Mouse (Mus musculus): ENCODE measurements around the gene Ahdc1.

The Ahdc1 gene

DNA sequence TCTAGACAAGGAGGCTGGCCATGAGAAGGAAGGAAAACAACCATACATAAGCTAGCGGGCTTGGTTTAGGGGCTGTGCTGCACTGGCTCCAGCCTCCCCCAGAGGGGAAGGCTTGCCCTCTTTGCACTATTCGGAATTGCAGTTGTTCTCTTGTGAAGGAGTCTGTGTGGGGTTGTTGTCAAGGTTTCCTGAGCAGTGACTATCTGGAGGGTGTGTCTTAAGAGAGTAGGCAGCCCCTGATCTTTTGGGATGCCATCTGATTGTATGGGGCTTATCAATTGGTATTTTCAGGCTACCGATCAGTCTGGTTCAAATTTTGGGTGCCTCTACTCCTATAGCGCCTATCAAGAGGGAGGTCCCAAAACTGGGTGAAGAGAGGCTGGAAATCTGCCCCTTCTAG lies 31.2 kb downstream of the Ahdc1 start:
- DNase-seq, result no peak

- peak; percentile 63 for DNase-seq
Measured at GRCm38 (mm10) chr4:133042651-133043635, 31.9 kb downstream of the Ahdc1 start.

GRCm38 (mm10) chr4:133043798-133044646 lies 33.0 kb downstream of the Ahdc1 start:
- no peak for DNase-seq

DNA sequence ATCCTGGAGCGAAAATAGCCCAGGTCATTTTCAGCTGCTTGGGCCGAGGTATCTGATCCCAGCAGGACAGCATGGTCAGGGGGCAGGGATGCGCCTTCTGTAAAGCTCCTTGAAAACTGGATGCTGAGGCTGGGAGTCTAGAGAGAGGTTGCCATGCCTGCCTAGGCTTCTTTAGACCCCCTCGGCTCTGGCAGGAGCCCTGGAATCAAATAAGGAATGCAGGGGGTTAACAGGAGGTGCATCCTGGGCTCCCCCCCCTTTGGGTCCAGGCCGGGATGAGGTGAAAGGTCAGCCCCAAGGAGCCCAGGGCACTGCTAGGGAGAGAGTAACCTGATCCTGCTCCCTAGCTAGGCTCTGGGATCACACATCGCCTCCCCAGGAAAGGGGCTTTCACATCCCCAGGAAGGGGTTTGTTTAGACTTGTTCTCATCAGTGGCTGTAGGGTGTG lies 33.6 kb downstream of the Ahdc1 start:
- DNase-seq, result no peak

- DNase-seq, result no peak
Measured at GRCm38 (mm10) chr4:133045771-133046474, 34.9 kb downstream of the Ahdc1 start.

- DNase-seq, result no peak
Measured at GRCm38 (mm10) chr4:133046691-133047352, 35.8 kb downstream of the Ahdc1 start.

GRCm38 (mm10) chr4:133047353-133048105 lies 36.5 kb downstream of the Ahdc1 start:
- no peak for DNase-seq

DNA sequence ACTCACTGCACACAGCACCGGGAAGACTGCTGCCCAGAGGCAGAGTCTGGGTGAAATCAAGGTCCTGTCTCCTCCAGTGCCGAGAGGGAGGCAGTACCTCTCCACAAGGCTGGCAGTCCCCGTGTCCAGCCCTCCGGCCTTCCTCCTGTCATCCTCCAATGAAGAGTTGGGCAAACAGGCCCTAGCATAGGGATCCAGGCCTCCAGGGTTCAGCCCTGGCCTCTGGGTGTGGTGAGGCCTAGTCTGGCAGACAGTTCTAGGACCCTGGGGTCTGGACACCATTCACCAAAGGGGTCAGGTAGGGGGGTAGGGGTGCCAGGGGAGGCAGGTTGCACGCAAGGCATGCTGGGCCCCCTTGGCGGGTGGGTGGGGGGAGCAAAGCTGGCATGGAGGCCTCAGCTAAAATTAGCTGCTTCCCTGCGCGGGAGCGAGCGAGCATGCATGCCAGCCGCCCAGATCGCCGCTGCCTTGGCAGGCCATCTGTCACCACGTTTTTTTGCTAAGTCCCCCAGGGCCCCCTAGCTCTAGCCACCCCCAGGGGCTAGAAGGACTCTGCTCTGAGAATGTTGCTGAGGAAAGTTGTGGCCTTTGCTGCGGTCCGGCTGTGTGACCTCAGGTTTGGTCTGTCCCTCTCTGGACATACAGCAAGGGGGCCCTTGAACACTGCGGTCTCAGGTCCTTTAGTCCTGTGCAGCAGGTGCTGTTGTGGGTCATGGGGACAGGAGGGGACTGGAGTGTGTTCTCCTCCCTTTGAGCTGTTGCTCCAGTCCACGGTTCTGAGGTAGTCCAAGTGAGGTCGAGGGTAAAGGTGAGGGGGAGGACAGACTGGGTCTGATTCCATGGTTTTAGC lies 38.2 kb downstream of the Ahdc1 start:
- peak; percentile 65 for DNase-seq

- no peak for DNase-seq
Measured at GRCm38 (mm10) chr4:133050196-133050836, 39.3 kb downstream of the Ahdc1 start.

DNA sequence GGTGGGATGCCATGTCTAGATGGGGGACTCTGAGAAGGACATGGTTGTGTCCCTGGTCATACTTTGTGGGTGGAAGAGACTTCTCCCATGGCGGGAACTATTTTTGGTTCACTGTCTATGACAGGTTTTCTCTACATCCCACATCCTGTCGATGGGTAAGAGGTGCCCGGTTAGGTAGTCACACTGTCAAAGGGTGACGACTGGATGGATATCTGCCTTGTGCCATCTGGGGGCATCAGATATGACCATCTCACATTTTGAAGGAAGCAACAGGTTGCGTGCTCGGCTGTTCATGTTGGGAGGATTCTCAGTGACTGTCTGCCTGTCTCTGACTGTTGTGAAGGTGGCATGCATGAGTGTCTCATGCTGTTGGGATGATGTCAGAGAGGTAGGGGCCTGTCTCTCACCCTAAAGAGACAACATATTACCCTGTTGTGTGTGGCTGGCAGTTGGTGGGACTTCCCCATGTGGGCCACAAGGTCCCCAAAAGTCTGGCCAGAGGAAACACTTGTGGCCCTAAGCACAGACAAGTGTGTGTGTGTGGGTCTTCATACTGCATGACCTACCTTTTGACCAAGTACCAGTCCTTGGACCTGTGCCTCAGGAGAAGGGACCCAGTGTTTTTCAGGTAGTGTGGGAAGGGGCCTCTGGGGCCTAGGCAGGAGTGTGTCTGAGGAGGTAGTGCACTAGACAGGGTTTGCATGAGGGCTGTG lies 39.9 kb downstream of the Ahdc1 start:
- DNase-seq, result no peak

DNA sequence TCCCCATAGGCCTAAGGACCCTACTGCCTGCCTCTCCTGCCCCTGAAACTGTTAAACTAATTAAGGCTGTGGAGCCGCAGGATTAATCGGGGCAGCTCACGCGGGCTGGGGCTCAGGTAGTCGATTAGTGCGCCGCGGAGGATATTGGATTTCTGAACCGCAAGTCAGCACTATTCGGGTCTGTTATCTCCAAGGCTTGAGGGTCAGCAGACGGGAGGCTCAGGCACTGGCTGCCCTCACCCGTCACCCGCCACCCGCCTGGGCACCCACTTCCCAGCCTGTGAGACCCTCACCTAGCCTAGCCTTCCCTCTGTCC lies 40.4 kb downstream of the Ahdc1 start:
- no peak for DNase-seq

DNA sequence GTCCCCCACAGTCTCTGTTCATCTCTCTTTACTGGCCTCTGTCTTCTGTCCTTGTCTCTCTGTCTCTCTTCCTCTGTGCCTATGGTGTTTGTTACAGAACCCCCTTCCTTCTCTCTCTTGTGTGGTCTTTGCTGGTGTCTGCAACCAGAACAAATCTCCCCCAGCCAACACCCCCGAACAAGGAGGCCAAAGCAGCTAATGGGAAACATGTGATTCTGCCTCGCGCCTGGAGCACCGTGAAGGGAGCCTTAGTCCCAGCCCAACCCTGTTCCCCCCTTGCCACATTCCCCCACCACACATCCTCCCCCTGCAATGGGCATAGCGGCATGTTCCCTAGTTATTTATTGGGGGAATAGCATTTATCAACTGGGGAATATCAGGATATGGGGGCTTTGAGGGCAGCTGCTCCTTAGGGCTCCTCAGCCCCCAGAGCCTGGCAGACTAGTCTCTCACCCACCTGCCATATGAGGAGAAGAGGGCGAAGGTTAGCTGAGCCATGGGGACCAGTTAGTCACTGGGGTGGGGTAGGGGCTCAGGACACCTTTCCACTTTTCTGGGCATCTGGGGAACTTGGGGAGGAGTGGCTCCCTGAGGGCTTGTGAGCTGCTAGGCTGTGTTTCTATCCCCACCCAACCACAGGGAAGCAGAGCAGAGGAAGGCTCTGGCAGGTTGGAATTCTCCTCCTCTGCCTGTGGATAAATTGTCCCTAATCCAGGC lies 41.1 kb downstream of the Ahdc1 start:
- DNase-seq, result no peak

DNA sequence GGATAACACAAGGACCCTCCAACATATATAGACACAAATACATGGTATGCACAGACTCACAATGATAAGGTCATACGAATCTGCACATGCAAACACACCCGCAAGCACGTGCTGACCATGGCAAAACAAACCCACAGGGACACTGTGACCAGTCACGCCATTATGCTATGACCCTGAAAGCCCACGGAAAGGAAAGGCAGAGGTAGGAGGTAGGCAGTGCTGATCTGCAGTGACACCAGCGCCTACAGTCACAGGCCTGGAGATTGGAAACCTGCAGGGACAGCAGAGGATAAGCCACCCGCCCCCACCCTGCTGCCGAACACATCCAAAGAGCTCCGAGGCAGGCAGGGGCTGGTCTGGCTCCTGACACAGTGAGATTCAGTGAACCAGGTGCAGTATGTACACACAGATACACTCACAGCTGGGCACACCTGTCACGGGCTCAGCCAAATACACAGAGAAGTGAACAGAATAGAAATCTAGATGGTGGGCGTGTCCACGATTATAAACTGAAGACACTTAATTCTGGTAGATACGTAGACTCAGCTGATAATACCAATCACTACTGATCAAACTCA lies 42.0 kb downstream of the Ahdc1 start:
- DNase-seq, result no peak

DNA sequence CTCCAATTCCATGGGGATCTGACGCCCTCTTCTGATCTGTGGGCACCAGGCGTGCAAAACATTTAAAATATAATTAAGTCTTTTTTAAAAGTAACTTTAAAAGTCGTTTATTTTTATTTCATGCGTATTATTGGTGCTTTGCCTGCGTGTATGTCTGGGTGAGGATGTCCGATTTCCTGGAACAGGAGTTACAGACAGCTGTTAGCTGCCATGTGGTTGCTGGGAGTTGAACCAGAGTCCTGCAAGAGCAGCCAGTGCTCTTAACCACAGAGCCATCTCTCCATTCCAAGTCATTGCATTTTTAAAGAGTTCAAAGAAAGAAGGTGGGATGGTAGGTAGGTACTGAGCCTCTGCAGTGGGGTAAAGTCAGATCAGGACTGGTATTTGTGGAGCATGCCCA lies 43.5 kb downstream of the Ahdc1 start:
- no peak for DNase-seq

DNA sequence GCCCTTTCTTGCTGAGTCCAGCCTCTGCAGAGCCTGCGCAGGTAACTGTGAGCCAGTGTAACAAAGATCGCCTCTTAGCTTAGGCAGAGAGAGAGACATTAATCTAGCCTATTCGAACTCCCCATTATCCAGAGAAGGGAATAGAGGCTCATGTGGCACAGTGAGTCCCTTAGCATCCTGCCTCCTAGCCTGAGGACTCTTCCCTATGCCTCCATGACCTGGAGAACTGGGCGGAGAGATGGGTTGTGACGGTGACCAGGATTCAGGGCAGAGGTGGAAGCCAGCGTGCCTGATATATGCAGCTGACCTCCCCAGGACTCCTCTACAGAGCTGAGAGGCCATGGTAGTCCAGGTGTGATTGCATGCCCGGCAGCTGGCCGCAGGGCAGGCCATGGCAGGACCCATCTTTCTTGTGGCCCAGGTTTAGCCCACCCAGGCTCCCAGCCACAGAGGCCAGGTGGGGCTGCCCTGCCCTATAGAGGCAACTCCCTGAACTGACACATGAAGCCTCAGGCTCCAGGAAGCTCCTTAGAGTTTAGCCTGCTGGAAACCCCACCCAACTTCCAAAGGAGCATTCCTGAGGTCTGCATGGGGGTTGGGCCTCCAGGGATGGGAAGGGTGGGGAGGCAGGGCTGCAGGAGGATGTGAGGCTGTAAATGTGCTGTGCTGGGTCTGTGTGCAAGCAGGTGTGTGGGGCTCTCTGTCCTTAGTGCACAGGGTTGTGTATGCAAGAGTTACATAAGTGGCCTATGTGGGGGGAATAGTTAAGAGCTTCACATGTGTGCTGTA lies 44.3 kb downstream of the Ahdc1 start:
- DNase-seq, result no peak

- peak; percentile 70 for DNase-seq
Measured at GRCm38 (mm10) chr4:133056069-133056890, 45.2 kb downstream of the Ahdc1 start.

Measured in right cerebral cortex, postnatal 14 days (tissue).